Mouse (Mus musculus): Measurements from ENCODE around the gene Rps6kc1. TPM values are rescaled to one million over a fixed set of nuclear protein-coding genes. Genes with fewer than 3 reads are reported as not detected.
A peak's percentile ranks its signal among the peaks of the same experiment; 100 is the strongest.

The Rps6kc1 gene
- 23.8 and 29.9 TPM in 2 replicates for polyA plus RNA-seq (2014; fragmentation: Nextera tagmentation; extraction: Ambion mirVana)

DNA sequence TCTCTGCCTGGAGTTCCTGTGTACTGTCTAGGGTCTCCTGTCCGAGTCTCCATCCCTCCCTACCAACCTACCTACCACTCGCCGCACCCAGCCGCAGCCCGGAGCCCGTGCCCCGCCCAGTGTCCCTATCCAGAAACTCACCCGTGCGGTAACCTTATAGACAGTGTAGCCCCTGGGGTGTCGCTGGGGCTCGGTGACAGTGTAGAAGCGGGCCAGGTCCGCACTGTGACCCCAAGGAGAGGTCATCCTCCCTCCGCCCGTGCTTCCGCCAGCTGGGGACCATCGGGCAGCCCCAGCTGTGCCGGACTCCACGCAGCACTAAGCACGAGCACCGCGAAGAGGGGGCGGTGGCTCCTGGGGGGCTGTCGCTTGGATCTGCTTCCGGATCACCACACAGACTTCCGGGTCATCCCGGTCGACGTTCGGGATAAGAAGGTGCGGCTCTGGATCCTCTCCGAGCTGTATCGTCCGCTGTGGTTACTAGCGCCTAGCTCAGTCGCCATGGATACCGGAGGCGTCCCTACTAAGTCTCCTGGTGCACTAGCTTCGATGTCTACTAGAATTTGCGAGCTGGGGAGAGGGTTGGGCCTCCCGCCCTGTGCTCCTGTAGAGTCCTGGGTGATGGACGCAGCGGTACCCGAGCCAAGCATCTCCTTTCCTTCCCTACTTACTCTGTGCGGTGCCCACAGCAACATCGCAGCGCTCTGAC lies at the start of gene Rps6kc1:
Gene Rps6kc1 (minus strand): TSS at position 356 of the 709 bp plus-strand sequence.
- under 1% methylated on average over 47 of the region's 47 CpGs for WGBS
- H3K9ac ChIP-seq (ENCODE audit: low read length), result peak within 1 kb of the TSS; percentile 92
- H3K27ac ChIP-seq (ENCODE audit: low read depth, low read length), result peak within 1 kb of the TSS; percentile 58
- ATAC-seq (peak; percentile 93), DNase-seq (ENCODE audit: low spot score) (peak; percentile 90)
- no peaks in the 10 kb centered on the region for H3K36me3 ChIP-seq (ENCODE audit: control insufficient read depth, insufficient read depth, low read length)
- no peaks in the 10 kb centered on the region for H3K9me3 ChIP-seq (replicated peaks; ENCODE audit: control insufficient read depth, low read length)
- H3K4me1 ChIP-seq (ENCODE audit: control insufficient read depth, insufficient read depth, low read length), result peaks cover 9% of the 10 kb centered on the region
- H3K4me2 ChIP-seq (ENCODE audit: low read length), result peak within 1 kb of the TSS; percentile 73
- H3K27me3 ChIP-seq (replicated peaks; ENCODE audit: control insufficient read depth, insufficient read depth, low read length), result no peaks in the 10 kb centered on the region
- peak within 1 kb of the TSS; percentile 79 for H3K4me3 ChIP-seq (ENCODE audit: low read depth, low read length)

DNA sequence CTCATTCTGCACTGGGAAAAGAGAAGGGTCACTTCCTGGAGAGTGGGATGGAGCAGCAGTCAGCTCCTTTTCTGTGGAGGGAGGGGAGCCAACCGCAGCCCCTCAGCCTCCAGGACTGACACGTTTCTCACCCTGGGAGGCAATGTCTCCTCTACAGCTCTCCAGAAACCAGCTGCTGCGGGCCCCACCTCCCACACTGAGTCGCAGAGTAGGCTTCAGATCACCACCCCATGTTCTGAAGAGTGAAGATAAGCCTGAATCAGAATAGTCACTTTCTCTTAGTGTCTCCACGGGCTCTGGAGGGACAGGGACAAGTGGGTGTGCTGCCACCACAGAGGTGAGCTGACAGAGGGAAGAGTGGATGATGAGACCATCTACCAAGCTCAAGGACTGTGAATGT lies 47.3 kb upstream of the Rps6kc1 start:
- no peak overlapping the region for H3K27ac ChIP-seq (ENCODE audit: low read depth, low read length)
- H3K9ac ChIP-seq (ENCODE audit: low read length), result no peak overlapping the region
- no peak overlapping the region for H3K4me3 ChIP-seq (ENCODE audit: low read depth, low read length)
- no peaks in the 10 kb centered on the region for H3K27me3 ChIP-seq (replicated peaks; ENCODE audit: control insufficient read depth, insufficient read depth, low read length)
- H3K36me3 ChIP-seq (ENCODE audit: control insufficient read depth, insufficient read depth, low read length), result peaks cover 79% of the 10 kb centered on the region
- H3K4me1 ChIP-seq (ENCODE audit: control insufficient read depth, insufficient read depth, low read length), result no peaks in the 10 kb centered on the region
- DNase-seq (ENCODE audit: low spot score) (no peak), ATAC-seq (no peak)
- H3K4me2 ChIP-seq (ENCODE audit: low read length), result no peak overlapping the region
- WGBS, result 91% methylated on average over 5 of the region's 5 CpGs
- H3K9me3 ChIP-seq (replicated peaks; ENCODE audit: control insufficient read depth, low read length), result no peaks in the 10 kb centered on the region

DNA sequence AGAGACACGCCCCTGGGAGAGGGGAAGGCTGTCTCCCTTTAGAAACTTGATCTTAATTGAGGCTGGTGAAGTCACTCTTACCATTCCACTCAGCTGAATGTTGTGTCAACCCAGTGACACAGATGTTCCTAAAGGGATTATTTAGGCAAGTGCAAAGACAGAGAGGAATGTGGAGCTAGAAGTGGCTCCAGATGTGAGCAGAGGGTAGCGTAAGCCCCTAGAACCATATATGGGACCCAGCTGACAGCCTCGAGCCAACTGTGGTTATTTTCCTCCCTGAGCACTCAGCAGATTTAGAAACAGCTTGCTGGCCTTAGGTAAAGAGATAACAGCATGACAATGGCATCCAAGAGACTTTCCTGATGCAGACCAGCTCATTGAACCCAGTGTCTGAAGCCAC lies 41.4 kb upstream of the Rps6kc1 start:
- no peak for DNase-seq (ENCODE audit: low spot score)
- Histone ChIP-seq H3K4me3 (ENCODE audit: low read depth, low read length) (no peak overlapping the region), H3K27ac (ENCODE audit: low read depth, low read length) (no peak overlapping the region), H3K9me3 (replicated peaks; ENCODE audit: control insufficient read depth, low read length) (no peaks in the 10 kb centered on the region), H3K9ac (ENCODE audit: low read length) (no peak overlapping the region), H3K36me3 (ENCODE audit: control insufficient read depth, insufficient read depth, low read length) (peaks cover 98% of the 10 kb centered on the region), H3K4me1 (ENCODE audit: control insufficient read depth, insufficient read depth, low read length) (no peaks in the 10 kb centered on the region), H3K27me3 (replicated peaks; ENCODE audit: control insufficient read depth, insufficient read depth, low read length) (no peaks in the 10 kb centered on the region), H3K4me2 (ENCODE audit: low read length) (no peak overlapping the region)
- no peak for ATAC-seq
- WGBS, result 89% methylated on average over 3 of the region's 3 CpGs

DNA sequence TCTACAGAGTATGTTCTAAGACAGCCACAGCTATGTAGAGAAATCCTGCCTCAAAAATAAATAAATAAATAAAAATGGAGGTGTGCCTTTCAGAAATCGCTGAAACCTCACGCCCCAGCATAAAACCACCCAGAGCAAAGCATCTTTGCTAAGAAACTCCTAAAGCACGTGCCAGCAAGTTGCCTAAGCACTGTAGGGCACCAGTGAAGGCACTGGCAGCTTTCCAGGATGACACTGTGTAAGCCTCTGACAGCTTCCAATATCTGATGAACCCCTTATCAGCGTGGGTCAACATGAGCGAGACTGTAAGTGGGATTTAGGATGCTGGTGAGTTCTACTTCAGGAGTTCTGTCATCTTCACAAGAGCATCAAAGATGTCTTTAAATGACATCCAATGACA lies 39.4 kb upstream of the Rps6kc1 start:
- DNase-seq (ENCODE audit: low spot score), result no peak
- whole genome bisulfite sequencing, result 91% methylated on average over 5 of the region's 5 CpGs
- peaks cover 98% of the 10 kb centered on the region for H3K36me3 ChIP-seq (ENCODE audit: control insufficient read depth, insufficient read depth, low read length)

DNA sequence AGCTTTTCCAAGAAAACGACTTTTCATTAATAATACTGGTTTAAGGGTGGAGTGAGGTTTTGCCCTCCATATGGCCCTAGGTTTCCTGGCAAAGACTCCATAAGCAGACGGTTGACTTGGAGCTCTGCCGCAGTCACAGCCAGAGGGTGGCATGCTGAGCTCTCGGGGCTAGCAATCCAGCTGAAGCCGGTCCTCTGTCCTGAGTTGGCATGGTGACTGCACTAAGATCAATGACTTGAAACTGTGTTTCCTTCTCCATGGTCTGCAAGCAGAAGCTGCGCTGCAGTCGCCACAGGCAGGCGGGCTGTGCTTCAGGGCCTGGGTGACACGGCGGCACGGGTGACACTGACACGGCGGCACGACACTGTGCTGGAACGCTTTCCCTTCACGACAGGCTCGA lies 37.3 kb upstream of the Rps6kc1 start:
- Histone ChIP-seq H3K9me3 (replicated peaks; ENCODE audit: control insufficient read depth, low read length) (no peaks in the 10 kb centered on the region), H3K4me1 (ENCODE audit: control insufficient read depth, insufficient read depth, low read length) (no peaks in the 10 kb centered on the region), H3K4me3 (ENCODE audit: low read depth, low read length) (no peak overlapping the region), H3K27me3 (replicated peaks; ENCODE audit: control insufficient read depth, insufficient read depth, low read length) (no peaks in the 10 kb centered on the region), H3K4me2 (ENCODE audit: low read length) (no peak overlapping the region), H3K9ac (ENCODE audit: low read length) (no peak overlapping the region), H3K36me3 (ENCODE audit: control insufficient read depth, insufficient read depth, low read length) (peaks cover 93% of the 10 kb centered on the region), H3K27ac (ENCODE audit: low read depth, low read length) (no peak overlapping the region)
- ATAC-seq, result no peak
- WGBS, result 89% methylated on average over 17 of the region's 17 CpGs
- DNase-seq (ENCODE audit: low spot score), result no peak

More for the DNA sequence above, 39.4 kb upstream of the Rps6kc1 start:
- Histone ChIP-seq H3K4me3 (ENCODE audit: low read depth, low read length) (no peak overlapping the region), H3K27ac (ENCODE audit: low read depth, low read length) (no peak overlapping the region), H3K9me3 (replicated peaks; ENCODE audit: control insufficient read depth, low read length) (no peaks in the 10 kb centered on the region), H3K4me2 (ENCODE audit: low read length) (no peak overlapping the region), H3K9ac (ENCODE audit: low read length) (no peak overlapping the region), H3K4me1 (ENCODE audit: control insufficient read depth, insufficient read depth, low read length) (no peaks in the 10 kb centered on the region), H3K27me3 (replicated peaks; ENCODE audit: control insufficient read depth, insufficient read depth, low read length) (no peaks in the 10 kb centered on the region)
- no peak for ATAC-seq

DNA sequence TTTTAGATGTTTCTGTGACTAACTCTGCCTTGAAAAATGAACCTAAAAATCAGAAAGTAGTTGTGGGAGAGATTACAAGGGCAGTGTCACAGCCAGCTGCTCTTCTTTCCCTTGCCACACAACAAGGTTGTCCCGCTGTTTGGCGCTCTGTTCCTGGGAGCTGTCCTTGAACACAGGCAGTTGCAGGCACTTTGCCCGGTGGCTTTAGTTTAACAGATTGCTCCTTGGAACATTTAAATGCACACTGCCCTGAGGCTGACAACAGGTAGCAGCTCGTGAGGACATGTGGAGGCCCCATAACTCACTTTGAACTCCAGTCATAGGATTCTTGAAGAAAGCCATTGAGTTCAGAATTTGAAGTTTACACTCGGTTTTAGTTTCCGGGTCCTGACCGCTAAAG lies 36.9 kb upstream of the Rps6kc1 start:
- Histone ChIP-seq H3K4me3 (ENCODE audit: low read depth, low read length) (no peak overlapping the region), H3K9ac (ENCODE audit: low read length) (no peak overlapping the region), H3K27me3 (replicated peaks; ENCODE audit: control insufficient read depth, insufficient read depth, low read length) (no peaks in the 10 kb centered on the region), H3K4me2 (ENCODE audit: low read length) (no peak overlapping the region), H3K27ac (ENCODE audit: low read depth, low read length) (no peak overlapping the region), H3K4me1 (ENCODE audit: control insufficient read depth, insufficient read depth, low read length) (no peaks in the 10 kb centered on the region), H3K36me3 (ENCODE audit: control insufficient read depth, insufficient read depth, low read length) (peaks cover 93% of the 10 kb centered on the region), H3K9me3 (replicated peaks; ENCODE audit: control insufficient read depth, low read length) (no peaks in the 10 kb centered on the region)
- ATAC-seq (no peak), DNase-seq (ENCODE audit: low spot score) (no peak)
- WGBS, result 93% methylated on average over 7 of the region's 7 CpGs

DNA sequence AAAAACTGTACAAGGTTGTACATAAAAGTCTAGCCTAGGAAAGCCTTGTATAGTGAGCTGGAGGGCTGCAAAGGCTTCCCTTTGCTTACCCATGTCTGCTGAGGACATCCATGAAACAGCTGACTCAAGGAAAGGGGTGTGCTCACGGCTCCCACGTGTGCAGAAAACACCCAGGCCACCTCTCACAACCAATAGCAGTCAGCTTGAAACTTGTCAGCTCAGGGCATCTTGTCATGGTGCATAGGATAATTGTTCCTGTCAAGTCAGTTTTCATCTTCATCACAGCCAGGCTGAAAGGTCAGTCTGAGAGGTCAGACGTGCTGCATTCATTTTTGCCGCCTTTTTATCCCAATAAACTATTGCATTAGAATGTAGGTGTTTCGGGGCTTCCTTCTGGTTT lies 36.4 kb upstream of the Rps6kc1 start:
- no peak for DNase-seq (ENCODE audit: low spot score)
- H3K27ac ChIP-seq (ENCODE audit: low read depth, low read length), result no peak overlapping the region

DNA sequence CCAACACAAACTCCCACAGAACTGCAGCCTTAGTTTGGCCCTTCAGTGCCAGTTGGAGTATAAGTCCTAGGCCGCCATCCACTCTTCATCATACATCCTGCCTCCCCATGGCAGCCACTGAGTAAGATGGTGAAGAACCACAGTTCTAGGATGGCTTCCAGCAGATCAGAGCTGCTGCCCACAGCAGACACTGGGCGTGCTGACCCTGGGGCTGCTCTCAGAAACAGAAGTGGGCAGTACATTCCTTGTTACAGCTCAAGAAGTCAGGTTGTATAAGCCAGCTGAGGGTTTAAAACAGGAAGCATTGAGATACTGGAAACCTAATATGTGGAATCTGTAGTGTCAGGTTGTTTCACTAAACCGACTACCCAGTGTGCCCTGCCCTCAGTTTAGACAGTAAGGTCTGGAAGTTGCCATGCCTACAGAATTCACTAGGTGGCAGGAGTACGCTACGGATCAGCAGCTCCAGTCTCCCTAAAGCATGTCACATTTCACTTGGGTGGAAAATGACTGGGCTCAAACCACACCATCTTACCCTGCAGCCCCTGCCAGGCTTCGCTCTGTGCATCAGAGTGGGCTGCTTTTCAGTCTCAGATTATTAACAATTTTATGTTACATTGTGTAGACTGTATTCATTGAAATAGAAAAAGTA lies 32.7 kb upstream of the Rps6kc1 start:
- no peaks in the 10 kb centered on the region for H3K27me3 ChIP-seq (replicated peaks; ENCODE audit: control insufficient read depth, insufficient read depth, low read length)
- peak; percentile 84 for DNase-seq (ENCODE audit: low spot score)
- no peak overlapping the region for H3K4me3 ChIP-seq (ENCODE audit: low read depth, low read length)
- H3K4me2 ChIP-seq (ENCODE audit: low read length), result no peak overlapping the region
- H3K4me1 ChIP-seq (ENCODE audit: control insufficient read depth, insufficient read depth, low read length), result no peaks in the 10 kb centered on the region
- no peak overlapping the region for H3K27ac ChIP-seq (ENCODE audit: low read depth, low read length)
- peaks cover 93% of the 10 kb centered on the region for H3K36me3 ChIP-seq (ENCODE audit: control insufficient read depth, insufficient read depth, low read length)
- 49% methylated on average over 6 of the region's 6 CpGs for WGBS
- H3K9me3 ChIP-seq (replicated peaks; ENCODE audit: control insufficient read depth, low read length), result no peaks in the 10 kb centered on the region
- H3K9ac ChIP-seq (ENCODE audit: low read length), result no peak overlapping the region
- ATAC-seq, result peak; percentile 83

More for the DNA sequence above, 36.4 kb upstream of the Rps6kc1 start:
- H3K4me1 ChIP-seq (ENCODE audit: control insufficient read depth, insufficient read depth, low read length), result no peaks in the 10 kb centered on the region
- no peaks in the 10 kb centered on the region for H3K27me3 ChIP-seq (replicated peaks; ENCODE audit: control insufficient read depth, insufficient read depth, low read length)
- no peak overlapping the region for H3K9ac ChIP-seq (ENCODE audit: low read length)
- WGBS, result 87% methylated on average over 5 of the region's 5 CpGs
- H3K4me2 ChIP-seq (ENCODE audit: low read length), result no peak overlapping the region
- no peak for ATAC-seq
- no peaks in the 10 kb centered on the region for H3K9me3 ChIP-seq (replicated peaks; ENCODE audit: control insufficient read depth, low read length)
- no peak overlapping the region for H3K4me3 ChIP-seq (ENCODE audit: low read depth, low read length)
- H3K36me3 ChIP-seq (ENCODE audit: control insufficient read depth, insufficient read depth, low read length), result peaks cover 93% of the 10 kb centered on the region

DNA sequence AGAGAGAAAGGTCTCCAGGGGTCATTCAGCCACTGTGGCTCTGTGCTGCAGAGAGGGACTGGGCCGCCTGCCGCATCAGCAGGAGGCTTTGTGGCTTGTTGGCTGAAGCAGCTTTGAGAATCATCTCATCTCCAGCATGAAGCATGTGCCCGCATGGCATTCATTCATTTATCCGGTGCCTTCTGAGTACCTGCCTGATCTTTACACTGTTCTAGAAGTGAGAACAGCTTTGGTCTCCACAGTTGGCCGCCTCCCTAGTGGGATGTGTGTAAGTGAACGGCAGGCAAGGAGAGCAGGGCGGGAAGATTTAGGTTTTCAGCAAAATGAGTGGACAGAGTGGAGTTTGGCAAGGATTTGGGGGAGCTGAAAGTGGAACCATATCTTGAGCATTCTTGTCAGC lies 28.2 kb upstream of the Rps6kc1 start:
- no peaks in the 10 kb centered on the region for H3K9me3 ChIP-seq (replicated peaks; ENCODE audit: control insufficient read depth, low read length)
- H3K4me1 ChIP-seq (ENCODE audit: control insufficient read depth, insufficient read depth, low read length), result no peaks in the 10 kb centered on the region
- no peak overlapping the region for H3K4me3 ChIP-seq (ENCODE audit: low read depth, low read length)
- H3K27ac ChIP-seq (ENCODE audit: low read depth, low read length), result no peak overlapping the region
- no peak for DNase-seq (ENCODE audit: low spot score)
- ATAC-seq, result no peak
- WGBS, result 90% methylated on average over 7 of the region's 7 CpGs
- H3K27me3 ChIP-seq (replicated peaks; ENCODE audit: control insufficient read depth, insufficient read depth, low read length), result no peaks in the 10 kb centered on the region
- H3K9ac ChIP-seq (ENCODE audit: low read length), result no peak overlapping the region
- no peak overlapping the region for H3K4me2 ChIP-seq (ENCODE audit: low read length)
- H3K36me3 ChIP-seq (ENCODE audit: control insufficient read depth, insufficient read depth, low read length), result peaks cover 93% of the 10 kb centered on the region

Measured in forebrain, embryonic 14.5 days (tissue).